Mouse (Mus musculus) layer of hippocampus, postnatal 10 days (tissue): Measurements from ENCODE around the gene AC129217.1. TPM values are rescaled to one million over a fixed set of nuclear protein-coding genes. Genes with fewer than 3 reads are reported as not detected.
"Not testable (repeated sequence)": the region's sequence is repeated elsewhere in the genome, so short reads cannot be mapped to it uniquely, and the experiment has no call there.

Experiments used
- DNase-seq, 2 experiments: peaks; one replicate each; pipeline ENCODE4 v3.0.0; 2021; ENCODE audit warnings: low spot score in 2 of 2
- microRNA-seq, 2 experiments: library from miRNA; unstranded; fragments of <30 nt; microRNA quantifications; one replicate each; pipeline ENCODE4 v1.2.0; 2021
- total RNA-seq, 2 experiments: library from RNA; stranded (reverse); gene quantifications; 2 replicates each; pipeline ENCODE4 v1.2.3; 2021

Gene AC129217.1
- total RNA-seq, 2 experiments from 2014 or later: 15.9 TPM; not detected in 1

DNA sequence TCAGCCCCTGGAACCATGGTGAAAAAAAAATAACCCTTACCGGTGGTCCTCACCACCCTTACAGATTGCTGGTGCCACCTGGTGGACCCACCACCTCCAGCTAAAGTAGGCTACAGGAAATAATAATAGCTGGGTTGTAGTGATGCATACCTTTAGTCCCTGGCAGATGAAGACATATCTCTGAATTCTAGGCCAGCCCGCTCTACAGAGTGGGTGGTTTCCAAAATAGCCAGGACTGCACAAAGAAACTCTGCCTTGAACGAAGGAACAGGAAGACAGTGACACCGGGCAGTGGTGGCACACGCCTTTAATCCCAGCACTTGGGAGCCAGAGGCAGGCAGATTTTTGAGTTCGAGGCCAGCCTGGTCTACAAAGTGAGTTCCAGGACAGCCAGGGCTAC is 34.7 kb downstream of the AC129217.1 start:
- DNase-seq: no peak

DNA sequence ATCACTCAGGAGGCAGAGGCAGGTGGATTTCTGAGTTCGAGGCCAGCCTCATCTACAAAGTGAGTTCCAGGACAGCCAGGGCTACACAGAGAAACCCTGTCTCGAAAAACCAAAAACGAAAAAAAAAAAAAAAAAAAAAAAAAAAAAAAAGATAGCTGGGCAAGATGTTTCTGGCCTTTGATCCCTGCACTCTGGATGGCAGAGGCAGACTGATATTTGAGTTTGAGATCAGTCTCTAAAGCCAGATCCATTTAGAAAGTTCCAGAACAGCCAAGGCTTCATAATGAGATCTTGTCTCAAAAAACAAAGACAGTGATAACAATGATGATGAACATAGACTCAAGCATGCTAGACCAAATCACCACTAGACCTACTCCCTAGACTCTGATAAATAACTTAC is 40.8 kb downstream of the AC129217.1 start:
- not testable (repeated sequence) for DNase-seq

- DNase-seq: no peak
Observed at GRCm38 (mm10) chr19:8870838-8871237, 41.3 kb downstream of the AC129217.1 start.

GRCm38 (mm10) chr19:8871267-8872186 is 42.0 kb downstream of the AC129217.1 start, which contains the start of gene Ubxn1:
Ubxn1 (plus strand) TSS chr19:8871496.
- DNase-seq: peak; percentile 97

DNA sequence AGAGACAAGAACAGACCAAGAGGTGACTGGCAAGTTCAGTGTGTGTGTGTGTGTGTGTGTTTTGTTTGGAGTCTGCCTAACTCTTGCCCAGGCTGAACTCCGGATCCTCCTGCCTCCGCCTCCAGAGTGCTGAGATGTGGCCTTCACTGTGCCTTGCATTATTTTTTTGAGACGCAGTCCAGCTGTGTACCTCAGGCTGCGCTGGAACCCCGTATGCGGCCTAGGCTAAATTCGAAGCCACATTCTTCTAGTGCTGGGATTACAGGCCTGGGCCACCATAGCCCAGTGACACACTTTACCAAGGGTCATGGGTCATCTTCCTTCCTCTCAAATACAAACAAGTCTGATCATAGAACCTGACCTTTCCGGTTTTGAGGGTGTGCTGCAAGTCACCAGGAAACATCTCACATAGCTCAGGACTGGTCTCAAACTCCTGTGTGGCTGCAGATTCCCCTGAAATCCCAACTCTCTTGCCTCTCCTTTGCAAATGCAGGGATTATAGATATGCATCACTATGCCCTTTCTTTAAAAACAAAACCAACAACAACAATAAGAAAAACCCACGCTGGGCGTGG is 42.8 kb downstream of the AC129217.1 start:
- no peak for DNase-seq

- DNase-seq: no peak
Observed at GRCm38 (mm10) chr19:8875031-8875430, 45.5 kb downstream of the AC129217.1 start.

GRCm38 (mm10) chr19:8880311-8881033 is 50.9 kb downstream of the AC129217.1 start, which contains the start of gene Uqcc3:
Uqcc3 (minus strand) TSS chr19:8880923.
- DNase-seq: peak; percentile 82 to 87

GRCm38 (mm10) chr19:8881034-8881392 is 51.4 kb downstream of the AC129217.1 start:
- no peak for DNase-seq

- no peak for DNase-seq
Observed at GRCm38 (mm10) chr19:8883616-8884015, 54.0 kb downstream of the AC129217.1 start, which contains the start of the genes Lbhd1 and Gm49403. Lbhd1 (plus strand) TSS chr19:8883732. Gm49403 (plus strand) TSS chr19:8883930.

DNA sequence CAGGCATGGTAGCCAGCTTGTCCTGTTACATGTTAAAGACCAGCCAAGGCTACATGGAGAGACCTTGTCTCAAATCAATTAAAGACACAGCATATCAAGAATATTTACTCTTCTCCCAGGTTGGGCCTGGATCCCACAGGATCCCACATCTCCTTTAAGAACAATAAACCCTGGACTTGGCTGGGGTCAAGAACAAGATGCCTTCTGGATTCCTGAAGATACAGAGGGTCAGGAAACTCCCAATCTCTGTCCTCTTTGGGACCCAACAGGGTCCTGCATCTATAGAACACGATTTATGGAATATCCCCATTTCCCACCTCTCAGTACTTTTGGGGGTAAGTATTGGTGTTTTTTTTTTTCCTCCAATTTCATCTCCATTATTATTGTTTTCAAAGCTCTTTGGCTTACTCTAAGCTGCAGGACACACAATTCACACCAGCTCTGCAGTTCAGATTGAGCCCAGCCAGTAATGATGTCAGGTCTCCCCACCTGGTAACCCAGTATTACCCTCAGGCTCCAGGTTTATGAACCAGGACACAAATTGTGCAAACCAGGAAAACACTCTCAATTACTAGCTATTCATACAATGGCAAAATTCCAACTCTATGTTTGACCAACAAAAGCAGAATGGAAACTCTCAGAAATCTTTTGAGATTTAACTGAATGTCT is 57.5 kb downstream of the AC129217.1 start:
- no peak for DNase-seq

- no peak for DNase-seq
Observed at GRCm38 (mm10) chr19:8887585-8888463, 58.3 kb downstream of the AC129217.1 start.

- peak; percentile 93 to 95 for DNase-seq
Observed at GRCm38 (mm10) chr19:8888511-8889385, 59.2 kb downstream of the AC129217.1 start, which contains the start of the genes 1810009A15Rik and Gm49416. 1810009A15Rik (plus strand) TSS chr19:8888853. Gm49416 (plus strand) TSS chr19:8888926.

Small RNAs within 50 kb of the gene (microRNA-seq; reads per million reads assigned to microRNA genes)
- 0 to 0.45 reads per million in 2 experiments for gene Mir5136

Other genes with a start within 250 kb of the AC129217.1 start
- gene Slc22a8, start 238.5 kb upstream of the AC129217.1 start, total RNA-seq: 10 to 100 TPM; 20.6 to 21.5 TPM
- gene Slc22a6, start 211.7 kb upstream of the AC129217.1 start, total RNA-seq: 1 to 10 TPM; 3.6 to 4.4 TPM
- gene Chrm1, start 166.0 kb upstream of the AC129217.1 start, total RNA-seq: 100 to 1,000 TPM; 117 to 125 TPM
- 100 to 1,000 TPM; 198 to 212 TPM for gene Slc3a2, start 106.4 kb upstream of the AC129217.1 start, total RNA-seq
- gene Wdr74, start 93.9 kb upstream of the AC129217.1 start, total RNA-seq: 10 to 100 TPM; 52.6 to 53.3 TPM
- gene 1700092M07Rik, start 89.1 kb upstream of the AC129217.1 start, total RNA-seq: 1 to 10 TPM; 1.4 to 1.8 TPM
- 10 to 100 TPM; 61.9 to 64.8 TPM for gene Stx5a, start 88.4 kb upstream of the AC129217.1 start, total RNA-seq
- gene Nxf1, start 72.7 kb upstream of the AC129217.1 start, total RNA-seq: 10 to 100 TPM; 72.7 to 79.7 TPM
- gene Tmem223, start 58.8 kb upstream of the AC129217.1 start, total RNA-seq: 100 to 1,000 TPM in 1 of 2 experiments, 10 to 100 TPM in 1; 99.9 to 120 TPM
- gene Tmem179b, start 55.3 kb upstream of the AC129217.1 start, total RNA-seq: 1 to 10 TPM; 7.0 to 9.3 TPM
- gene Taf6l, start 43.4 kb upstream of the AC129217.1 start, total RNA-seq: 10 to 100 TPM; 18.2 to 19.0 TPM
- 100 to 1,000 TPM; 107 to 109 TPM for gene Polr2g, start 31.2 kb upstream of the AC129217.1 start, total RNA-seq
- 1 to 10 TPM; 4.2 to 5.2 TPM for gene Zbtb3, start 27.2 kb upstream of the AC129217.1 start, total RNA-seq
- gene Ttc9c, start 10.4 kb upstream of the AC129217.1 start, total RNA-seq: 10 to 100 TPM; 27.8 to 34.5 TPM
- 100 to 1,000 TPM; 112 to 115 TPM for gene Hnrnpul2, start 9.8 kb upstream of the AC129217.1 start, total RNA-seq
- 100 to 1,000 TPM; 105 to 115 TPM for gene Bscl2, start 7.7 kb downstream of the AC129217.1 start, total RNA-seq
- 100 to 1,000 TPM; 291 to 295 TPM for gene Gng3, start 9.4 kb downstream of the AC129217.1 start, total RNA-seq
- under 1 TPM; 0.66 to 0.78 TPM for gene Lrrn4cl, start 21.0 kb downstream of the AC129217.1 start, total RNA-seq
- 100 to 1,000 TPM; 112 to 116 TPM for gene Ubxn1, start 41.7 kb downstream of the AC129217.1 start, total RNA-seq
- 10 to 100 TPM; 32.1 to 37.5 TPM for gene Uqcc3, start 51.1 kb downstream of the AC129217.1 start, total RNA-seq
- 1 to 10 TPM; 4.8 to 9.8 TPM for gene Lbhd1, start 54.0 kb downstream of the AC129217.1 start, total RNA-seq
- gene Gm49403, start 54.2 kb downstream of the AC129217.1 start, total RNA-seq: not detected
- gene 1810009A15Rik, start 59.1 kb downstream of the AC129217.1 start, total RNA-seq: 10 to 100 TPM; 18.9 to 27.6 TPM
- 1 to 10 TPM; 3.8 to 4.6 TPM for gene Gm49416, start 59.2 kb downstream of the AC129217.1 start, total RNA-seq
- gene Ints5, start 63.2 kb downstream of the AC129217.1 start, total RNA-seq: 10 to 100 TPM; 24.6 to 25.0 TPM
- gene Ganab, start 68.3 kb downstream of the AC129217.1 start, total RNA-seq: 100 to 1,000 TPM; 103 to 111 TPM
- 100 to 1,000 TPM; 121 to 130 TPM for gene B3gat3, start 90.6 kb downstream of the AC129217.1 start, total RNA-seq
- 1 to 10 TPM; 2.3 to 2.4 TPM for gene Rom1, start 99.6 kb downstream of the AC129217.1 start, total RNA-seq
- 10 to 100 TPM; 11.0 to 11.9 TPM for gene Eml3, start 99.8 kb downstream of the AC129217.1 start, total RNA-seq
- 10 to 100 TPM; 60.6 to 67.9 TPM for gene Mta2, start 112.1 kb downstream of the AC129217.1 start, total RNA-seq
- gene Tut1, start 124.1 kb downstream of the AC129217.1 start, total RNA-seq: 10 to 100 TPM; 15.6 to 16.2 TPM
- 100 to 1,000 TPM; 283 to 287 TPM for gene Eef1g, start 137.3 kb downstream of the AC129217.1 start, total RNA-seq
- gene Ahnak, start 159.5 kb downstream of the AC129217.1 start, total RNA-seq: 10 to 100 TPM; 17.2 to 18.5 TPM